Mouse (Mus musculus) large intestine, adult 2 months (tissue): ENCODE results near the gene Mfsd2a. TPM values are rescaled to one million over a fixed set of nuclear protein-coding genes. Genes with fewer than 3 reads are reported as not detected.

Source experiments
- DNase-seq: peaks from one replicate; pipeline ENCODE4 v3.0.0-alpha.2; 2012; ENCODE audit warnings: low read depth, low spot score
- WGBS: fragments of 180-500 bp; shearing (Covaris S2); methylation state at CpG from one replicate; pipeline ENCODE4 v1.1.7; 2018; 5-methylcytosine and 5-hydroxymethylcytosine counted together
- polyA plus RNA-seq: library from polyadenylated mRNA; depleted of rRNA; stranded (reverse); fragments of >200 nt; gene quantifications from 2 replicates; pipeline ENCODE4 v1.2.3, GENCODE M21; 2012

Gene Mfsd2a
- polyA plus RNA-seq, 1 experiment: 17.2 TPM

GRCm38 (mm10) chr4:122980684-122981083 is 19.7 kb upstream of the Mfsd2a start:
- WGBS: 46% methylated on average over 2 of the region's 2 CpGs

GRCm38 (mm10) chr4:122979826-122980225 is 18.8 kb upstream of the Mfsd2a start:
- no peak for DNase-seq
- 80% methylated on average over 3 of the region's 3 CpGs for WGBS

More at GRCm38 (mm10) chr4:122980684-122981083, 19.7 kb upstream of the Mfsd2a start:
- no peak for DNase-seq

DNA sequence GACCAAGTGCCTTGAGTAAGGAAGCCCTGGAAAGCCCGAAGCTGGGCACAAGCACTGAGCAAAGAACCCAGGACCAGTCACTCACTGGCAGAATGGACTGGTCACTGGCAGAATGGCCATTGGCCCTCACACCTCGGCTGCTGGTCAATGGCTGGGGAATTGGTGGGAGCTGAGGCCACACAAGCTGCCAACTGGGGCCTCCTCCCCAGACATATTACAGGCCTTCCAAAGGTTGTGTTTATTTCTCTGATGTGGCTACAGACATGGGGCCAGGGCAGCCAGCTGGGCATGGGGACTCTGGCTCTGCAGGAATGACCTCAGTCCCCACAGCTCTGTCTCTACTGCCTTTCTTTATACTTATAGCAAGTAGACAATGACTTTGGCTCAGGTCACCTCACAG is 17.9 kb upstream of the Mfsd2a start:
- DNase-seq: no peak
- WGBS: 78% methylated on average over 2 of the region's 2 CpGs

DNA sequence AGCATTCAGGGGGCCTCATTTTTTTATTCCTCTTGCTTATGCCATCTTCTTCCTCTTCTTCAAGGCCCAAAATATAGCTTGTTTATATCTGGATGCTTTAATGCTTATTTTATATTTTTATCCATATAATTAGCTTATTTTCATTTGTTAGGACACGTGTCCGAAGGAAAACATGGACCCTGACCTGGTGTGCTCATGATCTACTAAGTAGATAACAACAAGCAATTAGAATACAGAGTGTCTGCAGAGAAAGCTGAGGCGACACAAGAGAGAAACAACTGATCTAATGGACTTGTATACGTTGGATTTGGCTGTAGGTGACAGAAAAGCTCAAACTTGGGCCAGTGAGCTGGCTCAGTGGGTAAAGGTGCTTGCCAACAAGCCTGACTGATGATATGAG is 15.9 kb upstream of the Mfsd2a start:
- WGBS: 69% methylated on average over 4 of the region's 4 CpGs

DNA sequence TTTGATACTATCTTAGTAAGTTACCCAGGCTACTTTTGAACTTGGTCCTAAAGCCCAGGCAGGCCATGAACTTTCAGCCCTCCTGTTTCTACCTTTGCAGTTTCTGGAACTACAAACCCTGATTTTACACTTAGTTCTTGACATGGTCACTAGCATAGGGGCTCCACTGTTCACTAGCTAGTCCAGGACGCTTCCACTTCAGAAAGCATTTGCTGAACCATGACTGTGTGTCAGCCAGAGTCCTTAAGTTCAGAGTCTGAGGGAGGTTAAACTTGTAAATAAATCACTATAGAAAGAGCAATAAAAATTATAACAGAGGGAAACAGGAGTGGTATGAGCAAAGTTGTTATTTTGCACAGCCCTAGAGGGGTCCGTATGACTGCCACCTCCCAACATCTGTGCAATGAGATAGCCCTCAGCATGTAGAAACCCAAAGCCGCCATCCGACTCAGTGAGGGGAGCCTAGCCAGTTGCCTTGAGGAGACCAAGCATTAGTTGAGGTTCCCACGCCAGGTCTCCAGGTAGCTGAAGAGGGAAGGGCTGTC is 14.1 kb upstream of the Mfsd2a start:
- 62% methylated on average over 5 of the region's 5 CpGs for WGBS

More for the DNA sequence above, 15.9 kb upstream of the Mfsd2a start:
- no peak for DNase-seq

DNA sequence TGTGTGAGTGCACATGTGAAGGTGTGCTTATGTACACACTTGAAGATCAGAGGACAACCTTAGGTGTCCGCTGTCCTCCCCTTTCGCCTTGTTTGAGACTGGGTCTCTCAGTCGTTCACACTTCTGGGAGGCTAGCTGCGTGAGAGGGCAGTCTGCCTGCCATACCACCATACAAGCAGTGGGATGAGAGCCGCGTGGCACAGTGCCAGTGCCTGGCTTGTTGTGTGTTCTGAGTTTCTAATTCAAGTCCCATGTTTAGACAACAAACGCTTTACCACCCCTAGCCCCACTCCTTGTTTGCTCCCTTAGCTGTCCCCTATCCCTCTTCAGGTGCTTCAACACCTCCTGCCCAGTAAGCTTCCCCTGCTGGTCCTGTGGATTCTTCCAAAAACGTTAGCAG is 11.1 kb upstream of the Mfsd2a start:
- no peak for DNase-seq
- WGBS: 62% methylated on average over 8 of the region's 8 CpGs

More for the DNA sequence above, 14.1 kb upstream of the Mfsd2a start:
- no peak for DNase-seq

- WGBS: 73% methylated on average over 4 of the region's 4 CpGs
- DNase-seq: no peak
These were observed 10.7 kb upstream of the Mfsd2a start for GRCm38 (mm10) chr4:122971646-122972045.

GRCm38 (mm10) chr4:122971191-122971590 is 10.2 kb upstream of the Mfsd2a start:
- WGBS: 68% methylated on average over 4 of the region's 4 CpGs
- DNase-seq: no peak

- 63% methylated on average over 4 of the region's 4 CpGs for WGBS
- DNase-seq: no peak
These were observed 7.1 kb upstream of the Mfsd2a start for GRCm38 (mm10) chr4:122968106-122968505.

GRCm38 (mm10) chr4:122962751-122963150 is 1.8 kb upstream of the Mfsd2a start:
- no peak for DNase-seq
- WGBS: 69% methylated on average over 8 of the region's 8 CpGs

DNA sequence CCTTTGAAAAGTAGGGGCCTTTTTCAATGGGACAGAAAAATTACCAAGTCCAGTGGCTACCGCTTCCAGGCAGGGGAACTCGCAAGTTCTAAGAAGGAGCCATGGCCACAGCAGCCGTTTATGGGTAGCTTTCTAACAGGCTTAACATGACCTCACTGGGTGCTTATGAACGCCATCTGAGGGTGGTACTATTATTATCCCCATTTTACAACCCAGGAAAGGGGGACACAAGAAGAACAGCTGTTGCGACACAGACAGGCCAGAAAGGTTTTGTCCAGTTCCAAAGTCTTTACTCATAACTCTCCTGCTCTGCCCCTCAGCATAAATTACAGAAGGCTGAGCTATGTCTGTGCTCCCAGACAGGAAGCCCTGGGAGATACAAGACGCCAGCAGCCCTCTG is 601 bp upstream of the Mfsd2a start:
- DNase-seq: no peak

DNA sequence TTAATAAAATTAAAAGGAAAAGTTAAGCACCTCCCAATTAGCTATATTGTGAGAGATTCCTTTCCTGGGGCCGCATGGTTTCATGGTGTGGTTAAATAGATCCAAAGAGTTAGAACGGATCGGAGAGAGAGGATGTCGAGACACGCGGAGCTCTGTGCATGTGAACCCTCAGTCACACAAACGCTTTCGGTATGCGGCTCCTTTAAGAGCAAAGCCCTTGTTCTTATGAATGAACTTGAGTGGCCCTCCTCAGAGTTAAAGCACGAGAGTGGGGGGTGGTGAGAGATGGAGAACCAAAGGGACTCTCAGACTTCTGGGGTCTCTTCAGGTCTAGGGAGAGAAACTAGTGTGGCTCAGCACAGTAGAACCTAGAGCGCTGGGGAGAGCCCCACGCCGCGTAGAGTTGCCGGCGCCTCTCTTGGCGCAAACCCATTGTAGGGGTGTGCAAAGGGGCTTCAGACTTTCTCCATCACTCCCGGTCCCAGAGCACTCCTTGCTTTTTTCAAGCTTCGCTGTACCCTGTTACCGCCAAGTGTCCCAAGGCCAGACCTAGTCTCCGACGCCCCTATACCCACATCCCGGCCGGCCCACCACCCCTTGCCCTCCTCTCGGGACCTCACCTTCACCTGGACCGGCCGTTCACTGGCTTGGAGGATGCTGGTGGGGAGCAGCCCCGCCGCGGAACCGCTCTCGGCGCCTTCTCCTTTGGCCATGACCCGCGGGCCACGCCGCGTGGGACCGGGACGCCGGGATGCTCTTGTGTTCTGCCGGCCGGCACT is 478 bp downstream of the Mfsd2a start:
- no peak for DNase-seq
- WGBS: under 1% methylated on average over 43 of the region's 43 CpGs

More for the DNA sequence above, 601 bp upstream of the Mfsd2a start:
- WGBS: 65% methylated on average over 6 of the region's 6 CpGs

- no peak for DNase-seq
These were observed 1.2 kb downstream of the Mfsd2a start for GRCm38 (mm10) chr4:122959816-122960215.

GRCm38 (mm10) chr4:122958491-122959031 is 2.4 kb downstream of the Mfsd2a start:
- DNase-seq: no peak
- whole genome bisulfite sequencing: 75% methylated on average over 6 of the region's 6 CpGs

More at GRCm38 (mm10) chr4:122959816-122960215, 1.2 kb downstream of the Mfsd2a start:
- 22% methylated on average over 8 of the region's 8 CpGs for WGBS

DNA sequence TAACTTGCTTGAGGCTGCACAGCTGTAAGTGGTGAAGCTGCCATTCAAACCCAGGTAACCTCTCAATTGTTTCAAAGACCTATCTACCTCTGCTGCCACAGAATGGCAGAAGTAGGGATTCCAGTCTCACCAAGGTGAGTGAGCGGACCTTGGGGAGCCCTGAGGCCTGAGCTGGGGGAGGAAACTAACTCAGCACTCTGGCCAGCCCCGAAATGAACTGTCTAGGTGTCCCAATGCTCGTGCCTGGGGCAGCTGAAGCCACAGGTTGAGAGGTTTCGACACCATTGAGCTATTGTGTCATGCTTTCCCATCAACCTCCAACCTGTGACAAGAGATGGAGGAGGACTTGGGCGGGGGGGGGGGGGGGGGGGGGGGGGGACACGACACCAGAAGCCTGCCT is 4.7 kb downstream of the Mfsd2a start:
- DNase-seq: no peak
- 95% methylated on average over 4 of the region's 6 CpGs for WGBS

DNA sequence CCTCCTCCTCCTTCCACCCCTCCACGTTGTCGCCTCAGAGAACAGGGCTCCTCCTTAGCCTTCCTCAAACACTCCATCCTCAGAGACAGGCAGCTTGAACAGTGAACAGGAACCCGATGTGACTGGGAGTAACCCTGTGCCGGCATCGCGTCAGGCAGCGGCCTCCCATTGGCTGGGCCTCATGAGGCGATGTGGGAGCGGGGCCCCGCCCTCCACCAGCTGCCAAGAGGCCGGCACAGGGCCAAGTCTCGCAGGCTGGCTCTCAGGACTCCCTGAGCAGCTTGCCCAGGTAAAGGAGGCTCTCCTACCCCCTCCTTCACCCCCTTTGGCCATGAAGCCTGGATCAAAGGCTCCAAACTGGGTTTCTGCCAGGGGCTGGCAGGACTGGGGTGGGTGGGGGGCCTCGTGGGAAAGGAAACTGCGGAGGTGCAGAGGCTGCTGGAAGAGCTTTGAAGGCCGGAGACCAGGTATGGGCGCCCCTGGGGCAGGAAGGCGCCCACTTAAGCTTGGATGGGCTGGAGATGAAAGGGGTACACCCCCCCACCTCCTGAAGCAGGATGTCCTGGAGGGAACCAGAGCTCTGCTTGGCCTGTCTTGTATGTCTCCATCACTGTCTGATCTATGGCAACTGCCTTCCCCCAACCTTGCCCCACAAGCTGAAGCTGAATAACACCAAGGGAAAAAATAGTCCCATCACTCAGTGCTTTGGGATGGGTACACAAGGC is 5.4 kb downstream of the Mfsd2a start:
- peak; percentile 77 for DNase-seq
- 15% methylated on average over 17 of the region's 17 CpGs for WGBS

DNA sequence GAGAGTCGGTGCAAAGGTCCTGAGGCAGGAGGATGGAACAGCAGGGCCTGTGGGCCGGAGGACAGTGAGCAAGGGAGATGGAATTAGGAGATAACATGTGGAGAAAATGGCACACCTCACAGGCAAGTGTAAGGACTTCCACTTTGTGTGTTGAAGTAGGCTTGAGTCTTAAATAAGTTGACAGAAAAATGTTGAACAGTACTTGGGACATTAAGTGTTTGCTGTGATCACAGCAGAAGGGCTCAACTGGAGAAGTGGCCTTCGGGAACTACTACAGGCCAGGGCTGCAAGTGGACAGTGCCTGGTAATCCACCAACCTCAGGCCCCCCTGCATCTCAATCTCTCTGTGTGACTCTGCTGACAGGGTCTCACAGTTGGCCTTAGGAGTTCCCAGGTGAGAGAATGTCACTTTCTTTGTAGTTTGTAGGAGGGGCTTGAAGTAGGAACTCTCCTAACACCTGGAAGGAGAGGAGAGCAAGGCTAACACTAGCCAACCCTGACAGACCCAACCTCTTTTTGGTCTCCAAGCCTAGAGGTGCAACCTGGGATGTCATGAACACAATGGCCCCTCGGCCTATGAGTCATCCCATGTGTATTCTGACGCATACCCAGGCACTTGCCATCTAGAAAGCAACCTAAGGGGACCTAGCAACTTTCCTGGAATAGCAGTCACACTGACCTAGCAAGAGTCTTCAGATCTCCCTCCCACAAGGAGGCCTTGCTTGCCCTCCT is 6.1 kb downstream of the Mfsd2a start:
- 60% methylated on average over 5 of the region's 5 CpGs for WGBS
- no peak for DNase-seq

DNA sequence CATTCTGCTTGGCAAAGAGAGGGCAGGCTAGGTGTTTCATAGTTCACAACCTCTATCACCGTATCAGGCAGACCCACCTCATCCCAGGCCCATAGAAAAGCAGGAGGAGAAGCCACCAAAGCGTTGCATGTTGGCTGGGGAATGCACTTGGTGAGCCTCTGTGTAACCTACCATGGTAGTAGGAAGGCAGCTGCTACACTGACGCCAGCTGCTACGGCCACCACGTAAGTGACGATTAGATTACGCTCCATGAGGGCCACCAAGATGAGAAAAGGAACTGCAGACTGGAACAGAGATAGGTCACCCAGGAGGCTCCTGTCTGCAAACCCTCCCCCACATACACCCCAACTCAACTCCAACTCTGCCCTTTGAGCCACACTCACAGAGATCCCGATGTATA is 11.9 kb downstream of the Mfsd2a start:
- DNase-seq: no peak
- WGBS: 92% methylated on average over 8 of the region's 8 CpGs

DNA sequence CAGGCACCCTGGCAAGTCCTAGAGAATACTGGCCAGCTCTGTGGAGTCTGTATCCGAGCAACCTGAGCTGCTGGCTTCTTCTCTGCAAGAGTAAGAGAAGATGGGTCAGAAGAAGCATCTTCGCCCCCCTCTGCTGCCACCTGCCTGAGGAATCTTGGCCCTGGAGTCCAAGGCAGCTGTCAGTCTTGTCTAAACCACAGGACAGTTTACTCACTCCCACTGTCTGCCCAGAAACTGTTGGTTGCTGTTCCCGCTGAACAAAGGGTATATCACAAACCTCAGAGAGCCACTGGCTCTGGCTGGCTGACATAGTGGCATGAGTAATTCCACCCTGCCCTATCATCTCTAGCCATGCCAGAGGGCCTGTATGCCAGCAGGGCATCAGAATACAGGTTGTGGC is 13.8 kb downstream of the Mfsd2a start:
- no peak for DNase-seq
- 80% methylated on average over 3 of the region's 3 CpGs for WGBS

GRCm38 (mm10) chr4:122944408-122944807 is 16.6 kb downstream of the Mfsd2a start:
- no peak for DNase-seq
- 24% methylated on average over 4 of the region's 4 CpGs for WGBS
